Mouse (Mus musculus) liver, adult (tissue): ENCODE data around the gene BC016579.

Experiments
- GATA4 ChIP-seq: IDR thresholded peaks from 2 replicates; pipeline ENCODE4 v1.6.1; 2014; ENCODE audit warnings: mild to moderate bottlenecking, low read length; ENCODE audit not compliant: insufficient replicate concordance

Gene BC016579

DNA sequence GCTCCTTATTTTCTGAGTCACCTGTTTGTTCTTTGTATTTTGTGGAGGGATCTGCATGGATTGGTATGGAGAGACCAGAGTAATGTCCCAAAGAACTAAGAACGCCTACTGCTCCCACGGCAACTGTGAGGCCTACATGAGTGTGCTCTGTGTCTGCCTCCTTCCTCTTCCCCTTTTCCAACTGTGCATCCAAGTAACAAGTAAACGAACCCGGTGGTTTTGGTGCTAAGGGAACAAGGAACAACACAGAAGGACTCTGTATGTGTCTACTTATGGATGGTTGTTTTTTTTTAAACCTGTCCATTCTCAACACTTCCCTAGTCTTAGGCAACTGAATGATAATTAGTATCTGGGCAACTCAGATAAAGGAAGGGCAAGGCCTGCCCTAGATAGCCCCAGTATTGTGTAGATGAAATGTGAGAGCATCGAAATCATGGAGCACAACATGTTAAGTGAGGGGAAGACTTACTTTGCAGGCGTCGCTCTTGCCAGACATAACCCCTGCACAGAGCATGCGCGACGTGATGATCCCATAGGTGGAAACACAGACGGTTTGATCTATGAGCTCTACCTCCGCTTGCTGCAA is 3.8 kb upstream of the BC016579 start:
- TF ChIP-seq GATA4 = no peak

DNA sequence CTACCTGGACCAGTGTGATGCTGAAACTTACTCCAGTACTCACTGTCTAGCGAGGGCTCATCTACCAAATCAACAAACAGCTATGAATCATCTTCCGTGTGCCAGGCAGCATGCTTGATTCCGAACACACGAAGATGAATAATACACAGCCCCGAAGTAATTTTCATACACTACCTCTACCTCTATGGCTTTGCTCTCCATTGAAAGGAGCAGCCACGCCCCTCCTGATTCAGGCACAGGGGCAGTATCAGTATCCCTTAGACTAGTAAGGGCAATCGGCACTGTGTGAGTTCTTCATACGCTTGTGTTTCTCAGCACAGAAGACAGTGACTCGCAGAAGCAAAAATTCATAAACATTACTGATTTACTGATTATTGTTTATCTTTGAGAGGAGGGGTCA is 597 bp upstream of the BC016579 start:
- no peak for TF ChIP-seq GATA4

- no peak for TF ChIP-seq GATA4
Observed at GRCm38 (mm10) chr16:45653009-45653933, 597 bp downstream of the BC016579 start.

- no peak; the same call in 1 of the 2 replicates for TF ChIP-seq GATA4
Observed at GRCm38 (mm10) chr16:45651497-45651896, 2.4 kb downstream of the BC016579 start.

GRCm38 (mm10) chr16:45644380-45644779 is 9.5 kb downstream of the BC016579 start:
- TF ChIP-seq GATA4 = no peak

DNA sequence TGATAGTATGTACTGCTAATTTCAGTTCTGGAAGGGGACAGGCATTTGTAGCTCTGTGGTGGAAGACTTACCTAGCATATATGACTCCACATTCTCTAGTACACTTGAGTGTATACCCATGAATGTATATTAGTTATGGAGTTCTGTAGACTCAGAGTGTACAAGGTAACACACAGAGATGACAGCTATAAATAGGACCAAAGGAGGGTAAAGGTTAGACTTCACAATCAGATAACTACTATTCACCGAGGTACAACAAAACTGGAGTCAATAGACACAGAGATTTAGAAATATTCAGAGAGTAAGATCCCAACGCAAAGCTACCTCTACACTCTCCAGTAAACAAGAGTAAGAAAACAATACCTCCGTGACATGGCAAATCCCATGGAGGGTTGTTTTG is 9.9 kb downstream of the BC016579 start:
- TF ChIP-seq GATA4 = no peak

DNA sequence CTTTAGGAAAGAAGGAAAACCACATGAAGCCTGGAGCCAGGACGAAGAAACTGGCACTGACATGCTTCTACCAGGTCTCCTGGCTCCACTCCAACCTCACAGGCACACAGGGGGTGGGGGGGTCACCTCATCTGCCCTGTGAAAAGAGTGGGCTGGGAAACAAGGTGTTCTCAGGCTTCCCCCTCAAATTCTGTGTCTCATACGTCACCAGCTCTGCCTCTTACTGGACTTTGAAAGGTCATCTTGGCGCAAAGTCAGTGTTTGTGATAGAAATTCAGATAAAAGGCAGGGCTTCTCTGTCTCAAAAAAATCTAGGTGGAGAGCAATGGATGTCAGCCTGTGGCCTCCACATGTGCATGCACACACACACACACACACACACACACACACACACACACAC is 12.6 kb downstream of the BC016579 start:
- TF ChIP-seq GATA4 = no peak; the same call in 1 of the 2 replicates

GRCm38 (mm10) chr16:45640070-45640762 is 13.7 kb downstream of the BC016579 start:
- TF ChIP-seq GATA4 = no peak

DNA sequence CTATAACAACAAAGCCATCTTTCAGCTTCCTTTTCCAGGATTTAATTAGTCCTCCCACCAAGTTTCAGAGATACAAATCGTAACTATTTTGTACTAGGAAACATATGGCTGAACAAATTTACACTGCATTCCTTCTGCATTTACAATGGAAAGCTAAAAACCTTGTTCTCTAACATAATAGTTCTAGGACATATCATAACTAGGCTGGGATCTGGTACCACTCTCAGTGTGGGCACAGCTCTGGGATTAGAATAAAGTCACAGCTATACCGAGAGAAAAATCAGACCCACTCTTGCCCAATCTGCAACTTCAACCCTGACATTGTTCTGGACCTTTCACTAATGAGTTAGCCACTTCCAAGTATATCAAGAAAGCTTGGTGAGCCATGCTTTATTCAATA is 18.0 kb downstream of the BC016579 start:
- TF ChIP-seq GATA4 = no peak

GRCm38 (mm10) chr16:45632420-45632819 is 21.4 kb downstream of the BC016579 start:
- no peak for TF ChIP-seq GATA4

DNA sequence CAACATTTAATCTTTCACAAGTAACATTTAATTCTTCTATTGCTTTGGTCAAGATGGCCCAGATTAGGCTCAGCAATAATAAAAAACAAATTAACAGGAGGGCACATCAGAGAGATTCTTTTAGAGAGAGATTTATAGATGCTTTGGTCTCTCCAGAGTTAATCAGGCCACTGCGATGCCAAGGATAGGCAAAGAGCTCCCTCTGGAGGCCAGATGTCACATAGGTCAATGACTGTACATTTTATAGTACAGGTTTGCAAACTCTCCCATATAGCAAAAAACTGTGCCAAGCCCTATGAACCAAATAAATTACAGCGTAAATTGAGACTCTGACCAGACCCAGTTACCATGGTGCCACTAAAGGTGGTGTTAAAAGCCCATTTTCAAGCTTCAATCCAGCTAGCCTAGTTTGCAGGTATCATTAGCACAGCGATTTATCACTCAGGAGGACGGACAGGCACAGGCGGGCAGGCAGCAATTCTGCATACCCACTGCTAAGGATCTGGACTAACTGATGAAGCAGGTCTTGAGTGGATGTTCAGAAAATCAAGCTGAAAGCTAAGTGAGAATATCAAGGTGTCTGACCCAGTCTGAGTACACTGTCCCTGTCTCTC is 23.4 kb downstream of the BC016579 start:
- no peak for TF ChIP-seq GATA4

GRCm38 (mm10) chr16:45629497-45630105 is 24.3 kb downstream of the BC016579 start:
- no peak for TF ChIP-seq GATA4

DNA sequence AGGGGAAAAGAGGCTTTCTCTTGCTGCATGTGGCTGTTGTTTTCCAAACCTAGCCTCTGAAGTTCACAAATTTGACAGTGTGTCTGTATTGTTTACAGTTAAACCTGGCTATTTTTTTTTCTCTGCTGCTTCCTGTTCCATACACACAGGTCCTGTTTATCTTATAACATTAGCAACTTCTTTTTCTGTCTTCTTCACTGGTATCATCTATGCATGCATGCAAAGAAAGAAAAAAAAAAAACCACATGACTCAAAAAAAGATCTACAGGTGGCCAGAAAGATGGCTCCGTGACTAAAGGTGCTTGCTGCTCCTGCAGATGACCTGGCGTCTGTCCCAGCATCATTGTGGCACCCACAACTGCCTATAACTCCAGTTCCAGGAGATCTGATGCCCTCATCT is 28.5 kb downstream of the BC016579 start:
- no peak for TF ChIP-seq GATA4

GRCm38 (mm10) chr16:45624791-45625190 is 29.1 kb downstream of the BC016579 start:
- no peak for TF ChIP-seq GATA4

- TF ChIP-seq GATA4 = no peak
Observed at GRCm38 (mm10) chr16:45623230-45623629, 30.6 kb downstream of the BC016579 start.
